Mouse (Mus musculus) forebrain, embryonic 12.5 days (tissue): ENCODE results near the gene Orai3. TPM values are rescaled to one million over a fixed set of nuclear protein-coding genes. Genes with fewer than 3 reads are reported as not detected.

Source experiments
- ATAC-seq: fragments of 200-750 bp; cut with Nextera tagmentation; 2 replicates; pipeline ENCODE4 v1.8.0; 2017; ENCODE audit warnings: moderate TSS enrichment; ENCODE audit not compliant: low FRiP score
- H3K27ac ChIP-seq: fragments of 300-500 bp; sonication (generic); 2 replicates; pipeline ENCODE4 v1.5.1; 2016; ENCODE audit warnings: mild to moderate bottlenecking
- H3K27me3 ChIP-seq: fragments of 300-500 bp; sonication (generic); 2 replicates; pipeline ENCODE4 v1.6.1; 2016; ENCODE audit warnings: mild to moderate bottlenecking
- H3K36me3 ChIP-seq: fragments of 300-500 bp; sonication (generic); replicated peaks from 2 replicates; pipeline ENCODE4 v1.6.1; 2016; ENCODE audit warnings: mild to moderate bottlenecking
- H3K4me1 ChIP-seq: fragments of 300-500 bp; sonication (generic); 2 replicates; pipeline ENCODE4 v1.6.1; 2016
- H3K4me2 ChIP-seq: fragments of 300-500 bp; sonication (generic); 2 replicates; pipeline ENCODE4 v1.6.1; 2016; ENCODE audit warnings: mild to moderate bottlenecking, moderate library complexity
- H3K4me3 ChIP-seq: fragments of 300-500 bp; sonication (generic); replicated peaks from 2 replicates; pipeline ENCODE4 v1.5.1; 2016; ENCODE audit warnings: mild to moderate bottlenecking
- H3K9ac ChIP-seq: fragments of 300-500 bp; sonication (generic); 2 replicates; pipeline ENCODE4 v1.6.1; 2016; ENCODE audit warnings: mild to moderate bottlenecking
- H3K9me3 ChIP-seq: fragments of 300-500 bp; sonication (generic); 2 replicates; pipeline ENCODE4 v1.6.1; 2016
- WGBS: fragments of 180-500 bp; shearing (Covaris S2); methylation state at CpG from one replicate; pipeline ENCODE4 v1.1.7; 2016; 5-methylcytosine and 5-hydroxymethylcytosine counted together
- polyA plus RNA-seq: library from polyadenylated mRNA; unstranded; fragments of >200 nt; fragmentation: Nextera tagmentation; extraction: Ambion mirVana; gene quantifications from 2 replicates; pipeline ENCODE4 v1.2.1, GENCODE M21; 2016

Orai3 gene
- polyA plus RNA-seq, 1 experiment from 2014 or later: 6.0 TPM

DNA sequence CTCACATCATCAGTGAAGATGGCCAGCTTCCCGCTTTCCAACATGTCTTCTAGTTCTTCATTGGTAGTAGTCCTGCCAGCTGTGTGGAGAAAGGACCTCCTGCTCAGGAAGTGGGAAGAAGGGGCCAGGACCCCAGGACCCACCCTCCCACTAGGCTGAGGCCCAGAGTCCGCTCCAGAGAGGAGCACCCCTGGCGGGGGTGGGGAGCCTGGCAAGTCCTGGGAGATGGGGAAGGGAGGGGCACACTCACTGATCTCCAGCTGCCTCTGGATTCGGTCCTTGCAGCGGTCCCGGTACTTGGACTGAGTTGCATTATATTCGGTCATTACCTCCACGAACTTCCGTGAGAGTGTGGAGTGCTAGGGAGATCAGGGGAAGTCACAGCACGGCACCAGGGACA, 41.0 kb downstream of the Orai3 start:
- Histone ChIP-seq H3K4me2 (no peak overlapping the region), H3K9me3 (no peaks in the 10 kb centered on the region), H3K9ac (no peak overlapping the region), H3K4me1 (no peaks in the 10 kb centered on the region), H3K4me3 (no peak overlapping the region), H3K27me3 (no peaks in the 10 kb centered on the region), H3K27ac (no peak overlapping the region), H3K36me3 (peaks cover 52% of the 10 kb centered on the region)
- no peak for ATAC-seq
- WGBS: 76% methylated on average over 10 of the region's 10 CpGs

DNA sequence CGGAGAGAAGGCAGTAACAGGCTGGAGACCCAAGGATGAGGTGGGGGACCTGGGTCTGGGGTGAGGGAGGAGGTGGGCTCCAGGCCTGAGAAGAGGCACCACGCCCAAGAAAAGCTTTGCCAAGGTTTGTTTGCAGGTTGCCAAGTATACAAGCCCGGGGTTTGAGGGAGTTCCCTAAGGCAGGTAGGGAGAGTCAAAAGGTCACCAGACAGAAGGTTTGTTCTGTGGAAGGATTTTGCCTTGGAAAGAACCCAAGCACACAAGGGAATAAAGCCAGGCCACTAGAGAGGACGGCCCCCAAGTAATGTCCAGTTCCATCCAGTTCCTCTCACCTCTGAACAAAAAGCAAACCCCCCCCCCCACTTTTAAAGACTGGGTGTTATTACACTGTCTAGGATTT, 41.6 kb downstream of the Orai3 start:
- WGBS: 88% methylated on average over 4 of the region's 4 CpGs
- H3K4me3 ChIP-seq: no peak overlapping the region
- H3K36me3 ChIP-seq: peaks cover 52% of the 10 kb centered on the region

DNA sequence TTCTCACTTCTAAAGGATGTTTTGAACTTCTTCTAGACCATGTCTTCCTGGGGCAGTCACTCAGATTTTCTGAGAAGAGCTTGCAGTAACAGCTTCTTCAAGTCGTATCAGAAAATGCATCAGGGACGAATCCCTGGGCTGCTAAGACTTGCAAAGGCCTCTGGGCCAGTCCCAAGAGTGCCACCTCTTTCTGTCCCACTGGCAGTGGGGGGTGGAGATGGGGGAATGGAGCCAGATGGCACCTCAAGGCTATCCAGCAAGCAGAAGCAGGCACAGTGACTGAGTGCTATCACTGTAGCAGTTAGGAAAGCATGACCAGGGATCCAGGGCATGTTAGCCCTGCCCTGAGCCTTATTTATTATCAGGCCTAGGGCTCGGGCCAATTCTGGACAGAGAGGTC, 42.7 kb downstream of the Orai3 start:
- no peaks in the 10 kb centered on the region for H3K4me1 ChIP-seq
- H3K4me3 ChIP-seq: no peak overlapping the region
- no peak overlapping the region for H3K27ac ChIP-seq
- H3K9ac ChIP-seq: no peak overlapping the region
- H3K36me3 ChIP-seq: peaks cover 46% of the 10 kb centered on the region
- H3K9me3 ChIP-seq: no peaks in the 10 kb centered on the region
- H3K4me2 ChIP-seq: no peak overlapping the region
- WGBS: 90% methylated on average over 3 of the region's 3 CpGs
- H3K27me3 ChIP-seq: no peaks in the 10 kb centered on the region
- no peak for ATAC-seq

More for the DNA sequence above, 41.6 kb downstream of the Orai3 start:
- Histone ChIP-seq H3K9me3 (no peaks in the 10 kb centered on the region), H3K27me3 (no peaks in the 10 kb centered on the region), H3K27ac (no peak overlapping the region), H3K4me2 (no peak overlapping the region), H3K9ac (no peak overlapping the region), H3K4me1 (no peaks in the 10 kb centered on the region)
- no peak for ATAC-seq

DNA sequence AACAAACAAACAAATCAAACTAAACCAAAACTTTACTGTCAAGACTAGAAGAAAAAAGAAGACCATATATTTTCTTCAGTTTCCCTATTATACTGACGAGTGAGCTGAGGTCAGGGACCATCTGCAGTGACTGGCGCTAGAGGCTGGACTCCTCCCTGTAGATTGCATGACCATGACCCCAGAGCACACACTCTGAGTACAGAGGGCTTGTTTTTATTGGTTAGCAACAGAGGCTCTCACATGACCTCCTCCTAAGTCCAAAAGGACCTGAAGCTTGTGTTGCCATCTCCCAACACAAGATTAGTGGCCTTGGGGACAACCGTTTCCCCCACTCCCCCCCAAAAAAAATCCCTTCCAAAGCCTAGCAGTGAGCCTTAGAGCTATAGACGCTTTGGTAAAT, 44.2 kb downstream of the Orai3 start:
- no peak overlapping the region for H3K9ac ChIP-seq
- H3K4me1 ChIP-seq: no peaks in the 10 kb centered on the region
- no peak overlapping the region for H3K4me2 ChIP-seq
- no peaks in the 10 kb centered on the region for H3K27me3 ChIP-seq
- H3K27ac ChIP-seq: no peak overlapping the region
- no peaks in the 10 kb centered on the region for H3K9me3 ChIP-seq
- H3K4me3 ChIP-seq: no peak overlapping the region
- ATAC-seq: no peak
- WGBS: 91% methylated on average over 4 of the region's 4 CpGs
- H3K36me3 ChIP-seq: peaks cover 39% of the 10 kb centered on the region

DNA sequence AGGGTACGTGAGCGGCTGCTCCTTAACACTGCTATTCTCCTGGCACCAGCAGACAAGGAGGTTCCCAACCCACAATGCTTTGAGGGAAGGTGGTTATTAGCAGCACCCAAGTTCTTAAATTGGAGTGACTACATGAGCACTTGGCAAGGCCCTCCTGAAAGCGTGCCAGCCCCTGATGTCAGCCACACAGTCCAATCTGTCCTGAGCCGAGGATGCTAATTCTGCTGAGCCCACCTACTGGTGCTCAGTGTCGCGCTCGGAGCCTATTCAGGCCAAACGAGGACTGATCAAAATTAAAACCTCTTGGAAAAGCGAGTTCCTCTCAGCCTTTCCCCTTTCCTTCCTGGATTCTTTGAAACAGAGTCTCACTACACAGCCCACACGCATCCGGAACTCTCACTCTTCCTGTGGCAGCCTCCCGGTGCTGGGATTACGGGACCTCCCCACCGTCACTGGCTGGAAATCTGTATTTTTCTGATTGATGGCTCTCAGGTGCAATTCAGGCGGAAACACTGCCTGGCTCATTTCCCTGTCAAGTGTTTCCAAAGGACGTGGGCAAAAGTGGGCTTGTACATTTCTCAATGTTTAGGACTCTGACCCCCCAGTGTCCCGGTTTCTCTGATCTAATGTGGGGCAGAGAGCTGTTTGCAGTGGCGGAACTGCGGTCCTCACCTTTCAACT, 44.8 kb downstream of the Orai3 start:
- H3K4me3 ChIP-seq: no peak overlapping the region
- no peaks in the 10 kb centered on the region for H3K9me3 ChIP-seq
- H3K27me3 ChIP-seq: no peaks in the 10 kb centered on the region
- no peak overlapping the region for H3K4me2 ChIP-seq
- 0 out of 2 replicates have a peak overlapping the region, but pooled peaks have one; percentile 2 for H3K27ac ChIP-seq
- H3K9ac ChIP-seq: no peak overlapping the region; the same call in 1 of the 2 replicates
- no peaks in the 10 kb centered on the region for H3K4me1 ChIP-seq
- 86% methylated on average over 19 of the region's 19 CpGs for WGBS
- H3K36me3 ChIP-seq: peaks cover 39% of the 10 kb centered on the region
- no peak for ATAC-seq

DNA sequence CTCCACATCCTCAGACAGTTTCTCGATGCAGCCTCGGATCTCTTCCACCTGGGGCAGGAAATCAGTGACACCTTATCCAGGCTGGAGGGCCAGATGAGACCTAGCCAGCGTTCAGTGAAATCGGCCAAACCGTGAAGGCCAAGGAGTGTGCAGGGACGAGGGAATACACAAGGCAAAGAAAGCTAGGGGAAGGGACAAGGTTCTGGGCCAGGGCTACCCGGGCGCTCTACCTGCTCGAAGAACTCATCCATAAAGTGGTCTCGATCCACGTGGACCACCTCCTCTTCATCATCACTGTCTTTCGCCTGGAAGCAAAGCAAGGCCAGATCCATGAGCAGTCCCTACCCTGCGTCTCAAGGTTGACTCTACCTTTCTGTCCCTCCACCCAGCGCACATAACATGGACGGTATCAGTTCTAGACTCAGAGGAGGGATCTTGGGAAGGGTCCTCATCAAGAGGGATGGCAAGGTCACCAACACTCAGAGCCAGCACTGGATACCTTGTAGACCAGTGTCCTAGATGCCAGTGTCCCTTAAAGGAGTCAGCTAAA, 45.6 kb downstream of the Orai3 start:
- Histone ChIP-seq H3K4me1 (no peaks in the 10 kb centered on the region), H3K9ac (no peak overlapping the region), H3K4me2 (no peak overlapping the region), H3K27ac (no peak overlapping the region), H3K36me3 (peaks cover 32% of the 10 kb centered on the region), H3K4me3 (no peak overlapping the region), H3K27me3 (no peaks in the 10 kb centered on the region), H3K9me3 (no peaks in the 10 kb centered on the region)
- 93% methylated on average over 15 of the region's 15 CpGs for WGBS
- no peak for ATAC-seq

DNA sequence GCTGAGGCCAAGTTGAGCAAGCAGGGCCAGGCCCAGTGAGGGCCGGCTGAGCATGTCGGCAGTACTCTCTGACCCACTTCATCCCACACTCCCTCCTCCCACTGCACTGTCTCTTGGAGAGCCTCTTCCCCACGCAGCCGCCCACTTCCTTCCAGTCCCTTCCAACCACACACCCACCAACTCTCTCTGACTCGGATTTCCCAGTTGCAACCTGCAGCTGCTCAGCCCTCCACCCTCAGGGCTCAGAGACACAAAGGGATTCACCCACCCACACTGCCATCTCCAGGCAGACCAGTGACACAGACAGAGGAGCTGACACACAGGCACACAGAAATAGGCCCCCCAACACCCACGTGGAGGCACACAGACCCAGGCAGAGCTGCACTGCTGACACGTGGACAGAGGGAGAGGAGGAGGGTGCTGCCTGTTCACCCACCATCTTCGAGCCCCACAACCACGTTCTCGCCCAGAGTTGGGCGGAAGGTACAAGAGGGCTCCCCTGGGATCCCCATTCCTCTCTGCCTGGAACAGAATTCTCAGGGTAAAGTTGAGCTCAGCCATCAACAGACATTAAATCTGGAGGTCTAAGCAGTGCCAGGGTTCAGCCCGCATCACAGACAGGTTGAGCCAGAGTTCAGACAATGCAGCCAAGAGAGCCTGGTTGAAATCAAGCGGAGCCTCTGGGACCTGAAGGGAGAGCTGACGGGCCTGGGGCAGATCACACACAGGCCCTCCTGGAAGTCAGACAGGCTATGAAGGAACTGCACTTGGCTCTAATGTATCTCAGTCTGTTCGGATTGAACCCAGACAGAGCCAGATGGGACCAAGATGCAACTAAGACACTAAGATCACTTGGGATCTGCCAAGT, 46.6 kb downstream of the Orai3 start:
- no peak for ATAC-seq
- Histone ChIP-seq H3K27me3 (no peaks in the 10 kb centered on the region), H3K27ac (no peak overlapping the region), H3K36me3 (peaks cover 23% of the 10 kb centered on the region), H3K4me3 (no peak overlapping the region), H3K4me1 (no peaks in the 10 kb centered on the region), H3K9me3 (no peaks in the 10 kb centered on the region), H3K4me2 (no peak overlapping the region), H3K9ac (no peak overlapping the region)
- 72% methylated on average over 15 of the region's 15 CpGs for WGBS

DNA sequence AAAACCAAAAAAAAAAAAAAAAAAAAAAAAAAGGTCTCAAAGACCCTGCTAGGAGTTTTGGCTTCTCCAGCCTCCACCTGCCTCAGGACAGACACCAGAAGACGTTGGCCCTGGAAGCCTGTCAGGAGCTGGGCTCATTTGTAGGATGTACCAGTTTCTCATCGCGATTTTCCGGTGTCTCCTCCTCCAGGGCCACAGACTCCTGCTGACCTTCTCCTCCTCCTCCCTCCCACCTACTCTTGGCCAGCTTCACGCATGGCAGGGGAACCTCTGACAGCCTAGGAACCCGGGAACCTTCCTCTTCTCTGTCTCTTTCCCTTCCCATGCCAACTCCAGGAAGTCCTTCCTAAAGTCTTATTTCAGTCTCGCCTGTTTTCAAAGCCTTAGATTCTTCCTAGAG, 47.4 kb downstream of the Orai3 start:
- H3K9me3 ChIP-seq: no peaks in the 10 kb centered on the region
- no peaks in the 10 kb centered on the region; the same call in 1 of the 2 replicates for H3K4me1 ChIP-seq
- H3K4me3 ChIP-seq: no peak overlapping the region
- H3K27me3 ChIP-seq: no peaks in the 10 kb centered on the region
- 79% methylated on average over 7 of the region's 7 CpGs for WGBS
- ATAC-seq: no peak
- no peak overlapping the region for H3K27ac ChIP-seq
- H3K36me3 ChIP-seq: peaks cover 21% of the 10 kb centered on the region
- no peak overlapping the region for H3K9ac ChIP-seq
- no peak overlapping the region for H3K4me2 ChIP-seq

DNA sequence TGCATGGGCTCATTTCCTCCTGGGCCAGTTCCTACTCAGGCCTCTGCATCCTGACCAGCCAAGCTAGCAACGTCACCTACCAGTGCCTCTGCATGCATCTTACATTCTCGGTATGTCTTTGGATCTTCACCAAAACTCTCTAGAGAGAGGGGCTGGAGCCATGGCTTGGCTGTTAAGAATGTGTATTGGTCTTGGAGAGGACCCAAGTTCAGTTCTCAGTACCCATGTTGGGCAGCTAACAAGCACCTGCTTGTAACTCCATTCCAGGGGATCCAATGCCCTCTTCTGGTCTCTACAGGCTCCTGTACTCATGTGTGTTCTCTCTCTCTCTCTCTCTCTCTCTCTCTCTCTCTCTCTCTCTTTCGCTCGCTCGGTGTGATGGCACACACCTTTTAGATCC, 48.2 kb downstream of the Orai3 start:
- H3K27me3 ChIP-seq: no peaks in the 10 kb centered on the region
- H3K9ac ChIP-seq: no peak overlapping the region
- H3K27ac ChIP-seq: no peak overlapping the region
- H3K36me3 ChIP-seq: peaks cover 15% of the 10 kb centered on the region
- H3K4me1 ChIP-seq: peaks cover 4% of the 10 kb centered on the region; the same call in 1 of the 2 replicates
- H3K9me3 ChIP-seq: no peaks in the 10 kb centered on the region
- H3K4me2 ChIP-seq: no peak overlapping the region
- 91% methylated on average over 5 of the region's 5 CpGs for WGBS
- no peak for ATAC-seq
- H3K4me3 ChIP-seq: no peak overlapping the region

DNA sequence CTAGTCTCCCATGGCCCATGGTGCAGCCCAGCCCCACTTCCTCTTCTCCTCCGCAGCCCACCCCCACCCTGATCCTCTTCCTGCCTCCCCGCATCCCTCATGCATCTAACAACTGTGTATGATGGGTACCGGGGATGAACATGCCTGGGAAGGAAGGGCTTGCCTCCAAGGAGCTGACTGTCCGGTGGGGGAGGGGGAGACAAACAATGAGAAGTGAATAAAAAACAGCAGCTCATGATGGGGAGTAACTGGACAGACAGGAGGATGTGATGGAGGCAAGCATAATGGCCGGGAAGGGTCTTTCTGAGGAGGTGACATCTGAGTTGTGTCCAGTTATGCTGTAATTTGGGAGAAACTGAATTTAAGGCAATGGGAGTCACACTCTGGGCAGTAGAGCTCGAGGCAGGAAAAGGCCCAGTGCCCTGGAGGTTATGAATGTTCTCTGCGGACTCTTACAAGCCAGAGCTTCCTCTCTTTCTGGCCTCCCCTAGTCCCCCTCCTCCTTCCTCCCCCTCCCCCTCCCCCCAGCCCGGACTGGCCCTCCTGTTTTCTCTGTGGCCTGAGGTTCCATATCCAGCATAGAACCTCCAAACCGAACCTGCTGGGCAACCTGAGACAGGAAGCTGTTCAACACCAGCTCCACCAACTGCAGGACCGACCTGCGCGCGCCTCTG, 51.4 kb downstream of the Orai3 start:
- ATAC-seq: no peak
- no peaks in the 10 kb centered on the region for H3K9me3 ChIP-seq
- H3K36me3 ChIP-seq: no peaks in the 10 kb centered on the region
- no peak overlapping the region for H3K4me2 ChIP-seq
- no peak overlapping the region for H3K9ac ChIP-seq
- H3K27ac ChIP-seq: no peak overlapping the region
- no peaks in the 10 kb centered on the region for H3K27me3 ChIP-seq
- no peak overlapping the region for H3K4me3 ChIP-seq
- 74% methylated on average over 13 of the region's 13 CpGs for WGBS
- H3K4me1 ChIP-seq: peaks cover 21% of the 10 kb centered on the region

DNA sequence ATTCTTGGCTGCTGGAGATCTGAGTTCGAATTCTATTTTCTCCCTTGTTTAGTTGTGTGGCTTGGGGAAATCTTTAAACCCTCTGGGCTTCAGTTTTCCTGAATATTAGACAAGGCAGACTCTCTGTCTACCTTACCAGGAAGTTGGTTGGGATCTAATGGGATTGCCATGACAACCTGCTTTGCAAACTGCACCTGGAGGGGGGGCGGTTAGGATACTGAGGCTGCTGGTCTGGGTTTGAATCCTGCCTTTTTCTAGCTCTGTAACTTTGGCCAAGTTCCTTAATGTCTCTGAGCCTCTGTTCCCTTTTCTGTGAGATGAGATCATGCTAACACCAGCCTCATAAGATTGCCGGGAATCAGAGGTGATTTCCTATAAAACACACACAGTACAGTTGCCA, 52.9 kb downstream of the Orai3 start:
- Histone ChIP-seq H3K27ac (no peak overlapping the region), H3K9me3 (no peaks in the 10 kb centered on the region), H3K9ac (no peak overlapping the region), H3K4me2 (no peak overlapping the region), H3K27me3 (no peaks in the 10 kb centered on the region), H3K4me3 (no peak overlapping the region), H3K36me3 (no peaks in the 10 kb centered on the region), H3K4me1 (peaks cover 21% of the 10 kb centered on the region)
- ATAC-seq: no peak
- 83% methylated on average over 3 of the region's 3 CpGs for WGBS
